Mouse (Mus musculus) embryonic facial prominence, embryonic 12.5 days (tissue): ENCODE data around the gene Arl8a. TPM values are rescaled to one million over a fixed set of nuclear protein-coding genes. Genes with fewer than 3 reads are reported as not detected.
A peak's percentile ranks its signal among the peaks of the same experiment; 100 is the strongest.

Source experiments
- ATAC-seq: fragments of 200-750 bp; cut with Nextera tagmentation; 2 replicates; pipeline ENCODE4 v1.8.0; 2017; ENCODE audit not compliant: insufficient number of reproducible peaks, insufficient read depth, low FRiP score, low TSS enrichment
- H3K27ac ChIP-seq: fragments of 300-500 bp; sonication (generic); 2 replicates; pipeline ENCODE4 v1.5.1; 2016; ENCODE audit warnings: mild to moderate bottlenecking
- H3K27me3 ChIP-seq: fragments of 300-500 bp; sonication (generic); 2 replicates; pipeline ENCODE4 v1.6.1; 2016; ENCODE audit warnings: mild to moderate bottlenecking, moderate library complexity
- H3K36me3 ChIP-seq: fragments of 300-500 bp; sonication (generic); 2 replicates; pipeline ENCODE4 v1.6.1; 2016; ENCODE audit warnings: mild to moderate bottlenecking
- H3K4me1 ChIP-seq: fragments of 300-500 bp; sonication (generic); 2 replicates; pipeline ENCODE4 v1.6.1; 2016
- H3K4me2 ChIP-seq: fragments of 300-500 bp; sonication (generic); replicated peaks from 2 replicates; pipeline ENCODE4 v1.6.1; 2016; ENCODE audit warnings: mild to moderate bottlenecking, moderate library complexity
- H3K4me3 ChIP-seq: fragments of 300-500 bp; sonication (generic); 2 replicates; pipeline ENCODE4 v1.5.1; 2016; ENCODE audit warnings: mild to moderate bottlenecking
- H3K9ac ChIP-seq: fragments of 300-500 bp; sonication (generic); 2 replicates; pipeline ENCODE4 v1.6.1; 2016; ENCODE audit warnings: mild to moderate bottlenecking, moderate library complexity
- H3K9me3 ChIP-seq: fragments of 300-500 bp; sonication (generic); 2 replicates; pipeline ENCODE4 v1.6.1; 2016; ENCODE audit warnings: mild to moderate bottlenecking, moderate library complexity
- WGBS: fragments of 180-500 bp; shearing (Covaris S2); methylation state at CpG from one replicate; pipeline ENCODE4 v1.1.7; 2016; 5-methylcytosine and 5-hydroxymethylcytosine counted together
- polyA plus RNA-seq: library from polyadenylated mRNA; unstranded; fragments of >200 nt; fragmentation: Nextera tagmentation; extraction: Ambion mirVana; gene quantifications from 2 replicates; pipeline ENCODE4 v1.2.1, GENCODE M21; 2016

Gene Arl8a
- polyA plus RNA-seq, 1 experiment from 2014 or later: 81.2 TPM

- H3K27ac ChIP-seq: no peak overlapping the region
Observed at GRCm38 (mm10) chr1:135156300-135156699, 9.7 kb downstream of the Arl8a start.

DNA sequence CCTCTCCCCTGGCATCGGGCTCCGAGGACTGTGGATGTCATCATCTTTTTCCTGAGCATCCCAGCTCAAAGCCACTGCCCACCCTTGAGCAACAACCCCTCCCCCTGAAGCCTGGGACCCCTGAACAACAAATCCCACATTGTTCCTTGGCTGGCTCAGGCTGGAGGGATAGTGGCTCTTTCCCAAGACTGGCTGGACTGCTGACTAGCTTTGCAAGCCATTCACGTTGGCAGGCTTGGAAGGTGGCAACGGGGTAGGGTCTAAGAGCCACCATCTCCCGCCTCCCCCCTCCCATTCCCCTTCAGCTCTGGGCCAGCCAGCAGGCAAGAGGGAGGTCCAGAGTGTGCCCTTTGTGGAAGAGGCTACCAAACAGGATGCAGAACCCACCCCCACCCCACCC lies 12.0 kb downstream of the Arl8a start:
- Histone ChIP-seq H3K4me3 (no peak overlapping the region), H3K4me2 (no peak overlapping the region), H3K36me3 (peaks cover 22% of the 10 kb centered on the region), H3K27me3 (no peaks in the 10 kb centered on the region), H3K4me1 (peaks cover 23% of the 10 kb centered on the region), H3K9me3 (no peaks in the 10 kb centered on the region), H3K27ac (no peak overlapping the region), H3K9ac (no peak overlapping the region)
- WGBS: 38% methylated on average over 5 of the region's 5 CpGs
- ATAC-seq: no peak

More at GRCm38 (mm10) chr1:135156300-135156699, 9.7 kb downstream of the Arl8a start:
- Histone ChIP-seq H3K9ac (no peak overlapping the region), H3K9me3 (no peaks in the 10 kb centered on the region), H3K4me3 (no peak overlapping the region), H3K4me2 (no peak overlapping the region), H3K4me1 (peaks cover 27% of the 10 kb centered on the region), H3K36me3 (peaks cover 29% of the 10 kb centered on the region), H3K27me3 (no peaks in the 10 kb centered on the region)
- no peak for ATAC-seq
- 85% methylated on average over 6 of the region's 6 CpGs for WGBS

DNA sequence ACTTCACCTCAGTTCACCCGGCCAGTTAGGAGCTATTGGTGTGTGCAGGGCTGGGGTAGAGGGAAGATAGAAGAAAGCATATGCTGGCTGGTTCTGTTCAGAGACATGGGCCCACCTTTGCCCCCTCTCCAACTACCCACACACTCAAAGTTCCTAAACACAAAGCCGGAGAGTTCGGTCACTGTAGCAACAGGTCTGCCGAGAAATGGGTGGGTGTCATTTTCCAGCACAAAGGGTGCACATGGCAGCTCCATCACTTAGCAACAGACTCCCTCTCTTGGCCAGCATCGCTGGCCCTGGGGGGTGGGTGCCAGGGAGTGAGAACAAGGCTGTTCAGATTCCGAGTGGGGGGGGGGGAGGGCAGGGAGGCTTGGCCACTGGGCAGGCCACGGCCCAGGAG lies 12.4 kb downstream of the Arl8a start:
- peaks cover 22% of the 10 kb centered on the region for H3K36me3 ChIP-seq
- no peak for ATAC-seq
- 62% methylated on average over 7 of the region's 7 CpGs for WGBS
- no peaks in the 10 kb centered on the region for H3K9me3 ChIP-seq
- peak overlapping the region; percentile 36; the same call in 1 of the 2 replicates for H3K27ac ChIP-seq
- H3K27me3 ChIP-seq: no peaks in the 10 kb centered on the region
- H3K4me2 ChIP-seq: no peak overlapping the region
- no peak overlapping the region for H3K9ac ChIP-seq
- H3K4me3 ChIP-seq: no peak overlapping the region
- H3K4me1 ChIP-seq: peaks cover 19% of the 10 kb centered on the region

DNA sequence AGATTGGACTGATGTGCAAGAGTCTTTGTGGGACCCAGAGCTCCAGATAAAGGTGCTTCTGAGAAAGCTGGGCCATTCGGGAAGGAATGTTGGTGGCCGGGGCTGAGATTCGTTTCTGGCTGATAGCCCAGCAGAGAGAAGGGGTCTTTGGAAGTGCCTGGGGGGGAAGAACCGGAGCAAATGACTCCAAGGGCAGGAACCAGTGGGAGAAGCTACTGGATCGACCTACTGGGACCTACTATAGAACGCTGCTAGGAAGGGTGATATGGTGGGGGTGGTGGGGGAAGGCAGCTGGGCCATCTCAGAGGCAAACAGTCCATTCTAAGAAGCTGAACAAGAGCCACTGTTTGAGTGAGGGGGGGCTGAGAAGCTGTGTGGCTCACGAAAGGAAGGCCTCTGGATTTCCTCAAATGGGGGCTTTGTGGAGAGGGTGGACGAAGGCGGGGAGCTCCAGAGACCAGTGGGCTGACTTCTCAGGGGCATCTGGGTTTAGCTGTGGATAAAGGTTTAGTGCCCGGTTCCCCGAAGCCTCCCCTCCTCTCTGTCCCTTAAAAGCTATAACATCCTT lies 13.0 kb downstream of the Arl8a start:
- H3K27ac ChIP-seq: peak overlapping the region; percentile 36; the same call in 1 of the 2 replicates
- no peak overlapping the region for H3K9ac ChIP-seq
- H3K4me2 ChIP-seq: no peak overlapping the region
- ATAC-seq: no peak
- peaks cover 22% of the 10 kb centered on the region for H3K36me3 ChIP-seq
- H3K4me3 ChIP-seq: no peak overlapping the region
- 80% methylated on average over 11 of the region's 11 CpGs for WGBS
- no peaks in the 10 kb centered on the region for H3K9me3 ChIP-seq
- H3K27me3 ChIP-seq: no peaks in the 10 kb centered on the region
- H3K4me1 ChIP-seq: peaks cover 17% of the 10 kb centered on the region

GRCm38 (mm10) chr1:135160411-135161050 lies 13.9 kb downstream of the Arl8a start:
- Histone ChIP-seq H3K9ac (no peak overlapping the region), H3K4me3 (no peak overlapping the region), H3K4me1 (peaks cover 11% of the 10 kb centered on the region; the same call in 1 of the 2 replicates), H3K9me3 (no peaks in the 10 kb centered on the region), H3K36me3 (peaks cover 13% of the 10 kb centered on the region), H3K27me3 (no peaks in the 10 kb centered on the region), H3K4me2 (no peak overlapping the region), H3K27ac (no peak overlapping the region)
- 90% methylated on average over 13 of the region's 13 CpGs for WGBS
- no peak for ATAC-seq

DNA sequence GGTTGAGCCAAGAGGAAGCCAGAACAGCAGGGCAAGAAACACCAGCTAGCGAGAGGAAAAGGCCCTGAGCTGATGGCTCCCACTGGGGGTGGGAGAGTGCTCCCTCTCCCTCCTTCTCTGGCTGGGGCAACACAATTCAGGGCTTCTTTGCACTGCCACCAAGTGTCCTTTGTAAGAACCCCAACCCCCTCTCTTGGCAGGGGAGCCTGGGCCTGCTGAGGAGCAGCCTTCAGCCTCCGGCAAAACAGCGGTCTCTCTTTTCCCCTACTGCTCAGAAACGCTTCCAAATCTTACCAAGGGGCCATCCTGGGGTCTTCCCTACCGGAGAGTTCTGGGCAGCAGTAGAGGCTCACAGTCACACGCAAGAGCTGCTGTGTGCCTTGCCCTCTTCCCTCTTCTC lies 16.1 kb downstream of the Arl8a start:
- Histone ChIP-seq H3K4me1 (peaks cover 11% of the 10 kb centered on the region; the same call in 1 of the 2 replicates), H3K27ac (no peak overlapping the region), H3K36me3 (no peaks in the 10 kb centered on the region), H3K27me3 (no peaks in the 10 kb centered on the region), H3K9me3 (no peaks in the 10 kb centered on the region), H3K9ac (no peak overlapping the region), H3K4me3 (no peak overlapping the region), H3K4me2 (no peak overlapping the region)
- ATAC-seq: no peak
- WGBS: 28% methylated on average over 6 of the region's 6 CpGs

DNA sequence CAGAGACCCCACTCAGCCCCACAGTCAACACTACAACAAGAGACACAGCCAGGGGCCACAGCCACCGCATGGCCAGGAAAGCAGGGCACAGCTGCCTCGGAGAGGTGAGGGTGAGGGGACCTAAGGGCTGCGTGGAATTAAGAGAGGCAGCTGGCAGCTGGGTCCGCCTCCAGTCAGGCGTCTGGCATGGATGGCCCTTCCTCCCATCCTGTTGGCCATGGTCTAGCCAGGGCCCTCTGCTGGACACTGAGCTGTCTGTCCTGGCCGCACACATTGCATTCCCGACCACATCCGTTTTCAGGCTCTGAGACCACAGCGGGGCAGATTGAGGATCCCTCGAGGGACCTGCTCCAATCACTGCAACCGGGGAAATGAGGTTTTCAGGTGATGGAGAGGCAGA lies 20.8 kb downstream of the Arl8a start, which contains the start of gene Gpr37l1:
TSS of gene Gpr37l1 (minus strand) at position 247 of the 400 bp plus-strand sequence.
- WGBS: 56% methylated on average over 11 of the region's 11 CpGs
- H3K4me2 ChIP-seq: no peak within 1 kb of the TSS

DNA sequence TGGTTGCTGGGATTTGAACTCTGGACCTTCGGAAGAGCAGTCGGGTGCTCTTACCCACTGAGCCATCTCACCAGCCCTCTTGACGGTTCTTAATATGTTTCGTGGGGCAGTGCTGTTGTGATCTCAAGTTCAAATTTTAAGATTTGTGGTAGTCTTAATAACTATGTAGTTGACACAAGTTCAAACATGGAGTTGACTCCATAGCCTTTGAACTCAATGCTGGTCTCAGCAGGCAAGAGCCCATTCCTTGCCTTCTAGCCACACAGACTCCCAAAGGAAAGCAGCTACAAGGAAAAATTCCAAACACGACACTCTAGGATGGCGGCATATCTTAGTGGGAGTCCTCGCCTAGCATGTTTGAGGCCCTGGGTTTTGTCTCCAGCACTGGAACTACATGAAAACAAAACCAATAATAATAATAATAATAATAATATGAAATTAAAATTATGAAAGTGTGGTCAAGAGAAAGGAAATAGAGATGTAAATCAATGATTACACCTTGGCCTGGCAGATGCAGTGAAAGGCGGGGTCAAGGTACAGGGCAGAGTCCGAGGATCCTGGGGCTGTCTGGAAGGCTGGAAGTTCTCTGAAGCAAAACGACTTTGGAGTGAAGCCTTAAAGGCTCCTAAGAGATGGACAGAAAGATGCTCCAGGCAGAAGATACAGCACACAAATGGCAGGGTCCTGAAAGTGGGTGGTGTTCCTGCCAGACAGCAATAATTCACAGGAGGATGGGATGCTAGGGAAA lies 22.0 kb downstream of the Arl8a start:
- Histone ChIP-seq H3K9me3 (no peaks in the 10 kb centered on the region), H3K4me2 (no peak overlapping the region), H3K36me3 (no peaks in the 10 kb centered on the region), H3K27me3 (no peaks in the 10 kb centered on the region), H3K4me1 (no peaks in the 10 kb centered on the region), H3K4me3 (no peak overlapping the region), H3K9ac (no peak overlapping the region), H3K27ac (no peak overlapping the region)
- WGBS: 90% methylated on average over 10 of the region's 10 CpGs
- ATAC-seq: no peak

More for the DNA sequence above, 20.8 kb downstream of the Arl8a start, which contains the start of gene Gpr37l1:
- no peaks in the 10 kb centered on the region for H3K27me3 ChIP-seq
- no peaks in the 10 kb centered on the region for H3K36me3 ChIP-seq
- H3K27ac ChIP-seq: no peak within 1 kb of the TSS
- H3K9ac ChIP-seq: no peak within 1 kb of the TSS
- ATAC-seq: no peak
- no peaks in the 10 kb centered on the region for H3K4me1 ChIP-seq
- H3K9me3 ChIP-seq: no peaks in the 10 kb centered on the region
- H3K4me3 ChIP-seq: no peak within 1 kb of the TSS

GRCm38 (mm10) chr1:135169556-135170224 lies 23.1 kb downstream of the Arl8a start:
- no peak overlapping the region for H3K4me3 ChIP-seq
- no peaks in the 10 kb centered on the region for H3K9me3 ChIP-seq
- H3K27me3 ChIP-seq: no peaks in the 10 kb centered on the region
- no peak overlapping the region for H3K27ac ChIP-seq
- H3K36me3 ChIP-seq: no peaks in the 10 kb centered on the region
- 56% methylated on average over 12 of the region's 12 CpGs for WGBS
- ATAC-seq: no peak
- H3K4me1 ChIP-seq: no peaks in the 10 kb centered on the region
- no peak overlapping the region for H3K4me2 ChIP-seq
- H3K9ac ChIP-seq: no peak overlapping the region

DNA sequence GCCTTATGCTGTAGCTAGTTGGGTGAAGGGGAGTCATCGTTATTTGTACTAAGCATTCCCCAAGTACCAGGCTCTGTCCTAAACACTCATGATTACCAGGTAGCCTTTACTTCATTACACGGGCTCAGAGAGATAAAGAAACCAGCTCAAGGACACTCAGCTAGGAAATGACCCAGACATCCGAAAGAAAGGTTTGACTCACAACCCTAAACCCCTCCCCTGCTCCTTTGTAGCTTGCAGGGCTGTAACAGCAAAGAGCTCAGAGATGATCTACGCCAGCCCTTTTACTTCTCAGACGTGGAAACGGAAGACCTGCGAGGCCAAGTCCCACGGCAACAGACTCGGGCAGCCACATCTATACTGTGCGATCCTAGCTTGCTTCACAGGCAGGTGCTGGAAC lies 23.7 kb downstream of the Arl8a start:
- Histone ChIP-seq H3K9me3 (no peaks in the 10 kb centered on the region), H3K36me3 (no peaks in the 10 kb centered on the region), H3K4me3 (no peak overlapping the region), H3K27me3 (no peaks in the 10 kb centered on the region), H3K4me2 (no peak overlapping the region), H3K9ac (no peak overlapping the region), H3K4me1 (no peaks in the 10 kb centered on the region), H3K27ac (no peak overlapping the region)
- ATAC-seq: no peak
- WGBS: 76% methylated on average over 10 of the region's 10 CpGs

- Histone ChIP-seq H3K36me3 (no peaks in the 10 kb centered on the region), H3K9ac (no peak overlapping the region), H3K9me3 (no peaks in the 10 kb centered on the region), H3K27me3 (no peaks in the 10 kb centered on the region), H3K4me3 (no peak overlapping the region), H3K4me2 (no peak overlapping the region), H3K4me1 (no peaks in the 10 kb centered on the region), H3K27ac (no peak overlapping the region)
- ATAC-seq: no peak
- WGBS: 80% methylated on average over 7 of the region's 7 CpGs
Observed at GRCm38 (mm10) chr1:135171202-135171601, 24.6 kb downstream of the Arl8a start.
